ENCODE assay signal across 8 mouse cellular contexts in genomic region chr14:12283641-12284040, GRCm38 (mm10). TPM values are rescaled to one million over a fixed set of nuclear protein-coding genes. Genes with fewer than 3 reads are reported as not detected.
DNase-seq lines count a peak whose midpoint lies in the region; ATAC-seq and TF ChIP-seq lines count a peak whose summit lies in the region.

Gm49355 (plus strand) TSS chr14:12283976.

- H3K4me2 ChIP-seq in embryonic facial prominence, embryonic 14.5 days (ENCODE audit: low read depth, low read length) = peak within 1 kb of the TSS; percentile 82
- peak within 1 kb of the TSS; percentile 62 for H3K4me2 ChIP-seq in intestine, postnatal 0 days (replicated peaks; ENCODE audit: low read depth)
- H3K4me2 ChIP-seq in neural tube, embryonic 14.5 days (ENCODE audit: low read depth, low read length) = peak within 1 kb of the TSS; percentile 82

- H3K27me3 ChIP-seq in embryonic facial prominence, embryonic 14.5 days (replicated peaks; ENCODE audit: control insufficient read depth, insufficient read depth, low read length) = no peaks in the 10 kb centered on the region; the same call in 1 of the 2 replicates
- no peaks in the 10 kb centered on the region for H3K27me3 ChIP-seq in intestine, postnatal 0 days (replicated peaks; ENCODE audit: control insufficient read depth, insufficient read depth, low read length)
- H3K27me3 ChIP-seq in neural tube, embryonic 14.5 days (ENCODE audit: control insufficient read depth, insufficient read depth, low read length) = no peaks in the 10 kb centered on the region

- ATAC-seq in embryonic facial prominence, embryonic 14.5 days (ENCODE audit: low read depth) = no peak
- no peak for ATAC-seq in intestine, postnatal 0 days
- peak; percentile 49; the same call in 1 of the 2 replicates for ATAC-seq in neural tube, embryonic 14.5 days (ENCODE audit: low read depth)

- peak within 1 kb of the TSS; percentile 87 for H3K4me3 ChIP-seq in lung, adult 2 months (replicated peaks; ENCODE audit: extremely low read depth, low read depth, low read length)
- peak within 1 kb of the TSS; percentile 83 for H3K4me3 ChIP-seq in embryonic facial prominence, embryonic 14.5 days (ENCODE audit: low read depth, low read length)
- H3K4me3 ChIP-seq in intestine, postnatal 0 days (ENCODE audit: low read depth, low read length) = peak within 1 kb of the TSS; percentile 69
- peak within 1 kb of the TSS; percentile 93 for H3K4me3 ChIP-seq in neural tube, embryonic 14.5 days (ENCODE audit: low read depth, low read length)

- peaks cover 4% of the 10 kb centered on the region; the same call in 1 of the 2 replicates for H3K36me3 ChIP-seq in embryonic facial prominence, embryonic 14.5 days (ENCODE audit: control insufficient read depth, insufficient read depth, low read length)
- H3K36me3 ChIP-seq in intestine, postnatal 0 days (ENCODE audit: control insufficient read depth, insufficient read depth) = no peaks in the 10 kb centered on the region
- no peaks in the 10 kb centered on the region for H3K36me3 ChIP-seq in neural tube, embryonic 14.5 days (ENCODE audit: control insufficient read depth, insufficient read depth, low read length)

- H3K9me3 ChIP-seq in embryonic facial prominence, embryonic 14.5 days (ENCODE audit: control insufficient read depth, low read length) = no peaks in the 10 kb centered on the region
- no peaks in the 10 kb centered on the region for H3K9me3 ChIP-seq in intestine, postnatal 0 days (ENCODE audit: control insufficient read depth)
- H3K9me3 ChIP-seq in neural tube, embryonic 14.5 days (ENCODE audit: control insufficient read depth, low read length) = no peaks in the 10 kb centered on the region

- H3K4me1 ChIP-seq in lung, adult 2 months (ENCODE audit: control insufficient read depth, insufficient read depth, low read length) = no peaks in the 10 kb centered on the region
- 0 out of 2 replicates have a peak, but pooled peaks cover 3% of the 10 kb centered on the region for H3K4me1 ChIP-seq in embryonic facial prominence, embryonic 14.5 days (ENCODE audit: control insufficient read depth, insufficient read depth, low read length)
- H3K4me1 ChIP-seq in intestine, postnatal 0 days (replicated peaks; ENCODE audit: control insufficient read depth, insufficient read depth, low read length) = no peaks in the 10 kb centered on the region
- no peaks in the 10 kb centered on the region for H3K4me1 ChIP-seq in neural tube, embryonic 14.5 days (ENCODE audit: control insufficient read depth, insufficient read depth, low read length)

- no peak for TF ChIP-seq POLR2A in lung, adult 2 months (IDR thresholded peaks at IDR 0.05; ENCODE audit: borderline replicate concordance, extremely low read depth, low read depth, low read length)

- peak within 1 kb of the TSS; percentile 93 for H3K27ac ChIP-seq in embryonic facial prominence, embryonic 14.5 days (replicated peaks; ENCODE audit: low read depth, low read length)
- peak within 1 kb of the TSS; percentile 96 for H3K27ac ChIP-seq in intestine, postnatal 0 days (ENCODE audit: low read depth, low read length)
- peak within 1 kb of the TSS; percentile 84 for H3K27ac ChIP-seq in neural tube, embryonic 14.5 days (ENCODE audit: low read depth, low read length)

- TF ChIP-seq CTCF in lung, adult 2 months (IDR thresholded peaks at IDR 0.05; ENCODE audit: insufficient read depth, low read length) = no peak
- no peak for TF ChIP-seq CTCF in intestine, postnatal 0 days (IDR thresholded peaks at IDR 0.05; ENCODE audit: low read depth)

- H3K9ac ChIP-seq in embryonic facial prominence, embryonic 14.5 days (ENCODE audit: low read depth, low read length) = peak within 1 kb of the TSS; percentile 93
- peak within 1 kb of the TSS; percentile 89 for H3K9ac ChIP-seq in intestine, postnatal 0 days (ENCODE audit: low read depth, low read length)
- peak within 1 kb of the TSS; percentile 87 for H3K9ac ChIP-seq in neural tube, embryonic 14.5 days (replicated peaks; ENCODE audit: low read depth, low read length)

- DNase-seq in lung, adult 2 months = no peak
- no peak for DNase-seq in lung, postnatal 14 days
- DNase-seq in embryonic facial prominence, embryonic 14.5 days (ENCODE audit: low spot score) = no peak
- DNase-seq in ovary, postnatal 14 days (ENCODE audit: low spot score) = no peak
- DNase-seq in thymus, postnatal 14 days = no peak
- no peak for DNase-seq in layer of hippocampus, postnatal 36 days

- WGBS in lung, adult 2 months = 66% methylated on average over 6 of the region's 6 CpGs
- WGBS in embryonic facial prominence, embryonic 14.5 days = 74% methylated on average over 6 of the region's 6 CpGs
- 85% methylated on average over 5 of the region's 6 CpGs for WGBS in intestine, postnatal 0 days
- 86% methylated on average over 6 of the region's 6 CpGs for WGBS in neural tube, embryonic 14.5 days

RNA-seq across cellular contexts. Expression of gene Gm49355, which starts in this region (rescaled TPM):
- 0.07 and 0.19 TPM in 2 replicates for polyA plus RNA-seq in lung, adult 2 months (2012; rRNA removed)
- polyA plus RNA-seq in embryonic facial prominence, embryonic 14.5 days (2014; fragmentation: Nextera tagmentation; extraction: Ambion mirVana) = not detected in 2 replicates
- polyA plus RNA-seq in intestine, postnatal 0 days (2015; fragmentation: Nextera tagmentation; extraction: Ambion mirVana) = 0.12 and 0.23 TPM in 2 replicates
- 0.09 and 0.18 TPM in 2 replicates for polyA plus RNA-seq in neural tube, embryonic 14.5 days (2014; fragmentation: Nextera tagmentation; extraction: Ambion mirVana)
- under 1 TPM in 1 of 2 experiments, not detected in 1; 0.22 TPM for total RNA-seq in layer of hippocampus, postnatal 36 days (2021)

Comparison
In these comparisons a context has a peak if more than half of its experiments do, and no peak if none do; other contexts are left out.
1. Peak in ATAC-seq, H3K4me3 ChIP-seq, H3K27ac ChIP-seq, H3K9ac ChIP-seq and H3K4me2 ChIP-seq in neural tube, embryonic 14.5 days; RNA of the gene not detected or under 1 TPM.